Mouse (Mus musculus): Measurements from ENCODE around the gene Tmem129. TPM values are rescaled to one million over a fixed set of nuclear protein-coding genes. Genes with fewer than 3 reads are reported as not detected.

The Tmem129 gene
- polyA plus RNA-seq (2015; fragmentation: Nextera tagmentation; extraction: Ambion mirVana): 17.6 and 18.2 TPM in 2 replicates

DNA sequence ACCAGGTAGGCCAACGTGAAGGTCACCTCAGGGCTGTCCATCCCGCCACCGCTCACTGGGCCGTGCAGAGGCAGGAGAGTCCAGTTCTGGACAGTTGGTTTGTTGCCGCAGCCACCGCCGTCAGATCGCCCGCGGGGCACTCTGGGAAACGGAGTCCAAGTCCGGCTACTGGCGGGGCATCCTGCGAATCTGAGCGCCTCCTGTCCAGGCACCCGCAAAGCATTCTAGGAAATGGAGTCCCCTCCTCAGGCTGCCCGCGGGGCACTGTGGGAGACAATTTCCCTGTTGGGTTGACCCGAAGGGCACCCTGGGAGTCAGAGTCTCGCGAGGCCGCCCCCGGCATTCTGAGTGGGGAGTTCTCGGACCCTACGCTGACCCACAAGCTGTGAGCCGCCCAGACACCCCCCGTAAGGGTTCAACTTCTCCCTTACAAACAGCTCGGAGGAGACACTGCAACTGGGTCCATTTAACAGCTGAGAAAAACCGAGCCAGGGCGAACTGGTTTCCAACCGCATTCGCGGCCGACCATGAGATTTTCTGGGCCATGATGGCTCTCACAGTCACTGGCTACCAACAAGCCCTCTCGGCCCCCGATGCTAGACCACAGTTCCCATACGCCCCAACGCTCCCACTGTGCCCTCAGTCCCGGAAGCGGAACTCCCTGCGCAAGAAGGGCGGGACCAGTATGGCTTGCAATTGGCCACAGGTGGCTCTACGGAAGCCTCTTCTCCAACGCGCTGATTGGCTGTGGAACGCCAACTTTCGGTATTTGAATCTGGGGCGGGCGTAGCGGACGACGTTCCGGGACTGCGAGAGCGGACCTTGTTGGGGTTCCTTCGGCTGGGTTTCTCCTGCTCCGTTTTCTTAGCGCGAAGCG is at the start of gene Tmem129, which contains the start of gene Tacc3:
TSS of gene Tmem129 (minus strand) at position 630 of the 877 bp plus-strand sequence.
TSS of gene Tacc3 (plus strand) at position 342 of the 877 bp plus-strand sequence.

DNA sequence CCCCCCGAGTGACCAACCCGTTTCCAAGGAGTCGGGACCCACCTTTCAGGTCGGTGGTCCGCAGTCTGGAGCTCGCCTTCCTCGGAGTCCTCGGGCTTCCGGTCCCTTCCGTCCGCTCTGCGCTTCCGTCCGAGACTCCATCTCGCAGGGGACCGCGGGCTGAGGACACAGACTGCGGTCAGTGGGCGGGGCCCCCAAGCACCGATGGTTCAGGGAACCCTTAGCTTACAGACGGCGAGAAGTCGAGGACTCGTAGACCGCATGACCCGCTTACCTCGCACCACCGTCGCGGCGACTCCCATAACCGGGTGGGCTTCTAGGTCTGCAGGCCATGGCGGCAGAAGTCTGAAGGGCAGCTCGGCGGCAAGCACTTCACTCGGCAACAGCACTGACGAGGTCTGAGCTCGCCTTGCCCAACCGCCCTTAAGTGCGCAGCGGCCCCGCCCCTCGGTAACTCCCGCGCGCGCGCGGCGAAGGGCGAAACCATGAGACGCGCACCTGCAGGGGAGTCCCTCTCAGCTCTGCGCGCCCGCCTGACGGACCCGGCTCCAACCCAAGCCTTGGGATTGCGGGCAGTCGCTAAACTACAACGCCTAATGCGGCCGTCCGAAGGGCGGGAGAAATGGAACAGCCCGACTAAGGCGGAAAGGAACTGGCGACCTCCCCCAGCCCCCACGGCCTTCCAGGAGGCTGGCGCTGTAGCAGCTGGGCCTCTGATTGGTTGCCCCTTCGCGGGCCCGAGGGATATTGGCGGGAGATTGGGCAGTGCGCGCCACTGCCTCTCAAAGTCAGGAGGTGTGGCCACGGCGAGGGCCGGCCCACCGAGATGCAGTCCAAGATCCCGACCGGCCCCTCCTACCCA is 6.1 kb downstream of the Tmem129 start, which contains the start of gene Slbp:
TSS of gene Slbp (minus strand) at position 654 of the 862 bp plus-strand sequence.

DNA sequence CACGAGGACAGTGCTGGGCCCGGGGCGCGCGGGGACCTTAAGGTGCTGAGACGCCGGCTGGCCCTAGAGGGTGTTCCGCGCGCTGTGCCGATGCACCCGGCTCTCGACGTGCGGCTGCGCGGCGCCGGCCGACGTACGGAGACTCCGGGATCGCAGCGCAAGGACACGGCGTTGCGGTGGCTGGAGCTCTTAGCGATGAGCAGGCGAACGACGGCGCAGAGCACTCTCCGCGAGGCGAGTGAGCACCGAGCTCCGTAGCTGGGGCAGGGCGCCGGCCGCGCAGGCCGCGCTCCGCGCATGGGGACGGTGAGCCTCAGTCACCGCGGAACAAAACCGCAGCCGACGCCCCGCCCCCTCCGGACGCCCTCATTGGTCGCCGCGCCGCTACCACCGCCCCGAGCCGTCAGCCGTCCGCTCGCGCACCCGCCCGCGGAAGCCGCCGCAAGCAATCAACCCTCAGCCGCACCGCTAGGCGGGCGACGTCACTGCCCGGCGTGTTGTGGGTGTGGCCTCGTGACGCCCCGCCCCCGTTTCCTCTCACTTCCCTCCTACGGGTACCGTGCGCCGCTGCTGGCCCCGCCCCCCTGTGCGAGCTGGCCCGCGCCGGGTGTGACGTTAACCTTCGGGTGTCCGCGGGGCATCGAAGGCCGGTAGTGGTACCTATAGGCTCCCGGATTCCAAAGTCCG is 28.8 kb downstream of the Tmem129 start, which contains the start of the genes Fam53a and Gm9903:
TSS of gene Fam53a (minus strand) at position 335 of the 687 bp plus-strand sequence.
TSS of gene Gm9903 (plus strand) at position 625 of the 687 bp plus-strand sequence.

Other genes starting within 250 kb of the Tmem129 start
- gene Nkx1-1, start 224.4 kb downstream of the Tmem129 start, polyA plus RNA-seq (2015; fragmentation: Nextera tagmentation; extraction: Ambion mirVana): not detected in 2 replicates
- 45.4 and 46.0 TPM in 2 replicates for gene Fam53a, start 28.8 kb downstream of the Tmem129 start, polyA plus RNA-seq (2015; fragmentation: Nextera tagmentation; extraction: Ambion mirVana)
- 0.56 and 0.60 TPM in 2 replicates for gene Gm9903, start 28.5 kb downstream of the Tmem129 start, polyA plus RNA-seq (2015; fragmentation: Nextera tagmentation; extraction: Ambion mirVana)
- 69.2 and 86.7 TPM in 2 replicates for gene Slbp, start 5.8 kb downstream of the Tmem129 start, polyA plus RNA-seq (2015; fragmentation: Nextera tagmentation; extraction: Ambion mirVana)
- gene Tacc3, start 288 bp downstream of the Tmem129 start, polyA plus RNA-seq (2015; fragmentation: Nextera tagmentation; extraction: Ambion mirVana): 32.5 and 49.6 TPM in 2 replicates
- gene Fgfr3, start 63.3 kb upstream of the Tmem129 start, polyA plus RNA-seq (2015; fragmentation: Nextera tagmentation; extraction: Ambion mirVana): 11.4 and 12.1 TPM in 2 replicates
- gene Letm1, start 124.4 kb upstream of the Tmem129 start, polyA plus RNA-seq (2015; fragmentation: Nextera tagmentation; extraction: Ambion mirVana): 32.8 and 35.0 TPM in 2 replicates
- 9.3 and 16.5 TPM in 2 replicates for gene Nsd2, start 162.3 kb upstream of the Tmem129 start, polyA plus RNA-seq (2015; fragmentation: Nextera tagmentation; extraction: Ambion mirVana)

Data from urinary bladder, postnatal 0 days (tissue).